Mouse (Mus musculus) retina, postnatal 1 day (tissue): Measurements from ENCODE around the gene Frat1.

Experiments
- DNase-seq: peaks from one replicate; pipeline ENCODE4 v3.0.0-alpha.2; 2012

Gene Frat1

GRCm38 (mm10) chr19:41829381-41830105, at the start of gene Frat1:
Gene Frat1 (plus strand): TSS chr19:41829970.
- DNase-seq = peak; percentile 98

GRCm38 (mm10) chr19:41786896-41787295, 42.9 kb upstream of the Frat1 start:
- no peak for DNase-seq

GRCm38 (mm10) chr19:41789110-41789961, 40.4 kb upstream of the Frat1 start:
- no peak for DNase-seq

GRCm38 (mm10) chr19:41791384-41791783, 38.4 kb upstream of the Frat1 start:
- peak; percentile 38 for DNase-seq

GRCm38 (mm10) chr19:41792934-41793486, 36.8 kb upstream of the Frat1 start:
- no peak for DNase-seq

- DNase-seq = no peak
These were observed 35.8 kb upstream of the Frat1 start for GRCm38 (mm10) chr19:41794017-41794416.

- DNase-seq = peak; percentile 31
These were observed 34.9 kb upstream of the Frat1 start for GRCm38 (mm10) chr19:41794901-41795300.

GRCm38 (mm10) chr19:41796148-41796760, 33.5 kb upstream of the Frat1 start:
- no peak for DNase-seq

GRCm38 (mm10) chr19:41796789-41797327, 32.9 kb upstream of the Frat1 start:
- no peak for DNase-seq

- DNase-seq = no peak
These were observed 32.2 kb upstream of the Frat1 start for GRCm38 (mm10) chr19:41797536-41797935.

- DNase-seq = no peak
These were observed 29.3 kb upstream of the Frat1 start for GRCm38 (mm10) chr19:41800451-41800850.

GRCm38 (mm10) chr19:41800986-41801741, 28.6 kb upstream of the Frat1 start:
- no peak for DNase-seq

- DNase-seq = peak; percentile 98
These were observed 27.9 kb upstream of the Frat1 start, which contains the start of gene Arhgap19 for GRCm38 (mm10) chr19:41801742-41802369. Gene Arhgap19 (minus strand): TSS chr19:41802047.

- peak; percentile 47 for DNase-seq
These were observed 26.4 kb upstream of the Frat1 start for GRCm38 (mm10) chr19:41803322-41803721.

- DNase-seq = no peak
These were observed 23.9 kb upstream of the Frat1 start for GRCm38 (mm10) chr19:41805831-41806230.

GRCm38 (mm10) chr19:41807497-41807896, 22.3 kb upstream of the Frat1 start:
- no peak for DNase-seq

GRCm38 (mm10) chr19:41808104-41808634, 21.6 kb upstream of the Frat1 start:
- DNase-seq = no peak

- DNase-seq = no peak
These were observed 19.7 kb upstream of the Frat1 start for GRCm38 (mm10) chr19:41810074-41810473.

- DNase-seq = no peak
These were observed 17.2 kb upstream of the Frat1 start for GRCm38 (mm10) chr19:41812525-41812924.

GRCm38 (mm10) chr19:41813374-41813773, 16.4 kb upstream of the Frat1 start:
- no peak for DNase-seq

- DNase-seq = no peak
These were observed 13.4 kb upstream of the Frat1 start for GRCm38 (mm10) chr19:41816410-41816809.
